Mouse (Mus musculus): ENCODE measurements around the gene Gnb1. TPM values are rescaled to one million over a fixed set of nuclear protein-coding genes. Genes with fewer than 3 reads are reported as not detected.
"Not testable (repeated sequence)": the region's sequence is repeated elsewhere in the genome, so short reads cannot be mapped to it uniquely, and the experiment has no call there.

The Gnb1 gene
- polyA plus RNA-seq, 1 experiment = 541 TPM

GRCm38 (mm10) chr4:155470263-155470953 is 20.8 kb upstream of the Gnb1 start:
- Histone ChIP-seq H3K9ac (ENCODE audit: low read depth, poor library complexity, severe bottlenecking) (no peak overlapping the region), H3K36me3 (ENCODE audit: control insufficient read depth, insufficient read depth, low read length, poor library complexity, severe bottlenecking) (no peaks in the 10 kb centered on the region), H3K4me1 (ENCODE audit: control insufficient read depth, insufficient read depth, low read length) (no peaks in the 10 kb centered on the region), H3K27me3 (ENCODE audit: control insufficient read depth, insufficient read depth, low read length, poor library complexity, severe bottlenecking) (no peaks in the 10 kb centered on the region), H3K9me3 (replicated peaks; ENCODE audit: control insufficient read depth, insufficient read depth, low read length, poor library complexity, severe bottlenecking) (no peaks in the 10 kb centered on the region), H3K4me3 (ENCODE audit: low read depth, low read length) (no peak overlapping the region), H3K27ac (ENCODE audit: insufficient read depth, low read length) (no peak overlapping the region)
- TF ChIP-seq EP300 (IDR thresholded peaks at IDR 0.05; ENCODE audit: insufficient read depth, low read depth, low read length) (no peak), POLR2A (IDR thresholded peaks at IDR 0.05; ENCODE audit: insufficient read depth, low read length) (no peak), CTCF (IDR thresholded peaks at IDR 0.05; ENCODE audit: low read depth, low read length) (no peak)

DNA sequence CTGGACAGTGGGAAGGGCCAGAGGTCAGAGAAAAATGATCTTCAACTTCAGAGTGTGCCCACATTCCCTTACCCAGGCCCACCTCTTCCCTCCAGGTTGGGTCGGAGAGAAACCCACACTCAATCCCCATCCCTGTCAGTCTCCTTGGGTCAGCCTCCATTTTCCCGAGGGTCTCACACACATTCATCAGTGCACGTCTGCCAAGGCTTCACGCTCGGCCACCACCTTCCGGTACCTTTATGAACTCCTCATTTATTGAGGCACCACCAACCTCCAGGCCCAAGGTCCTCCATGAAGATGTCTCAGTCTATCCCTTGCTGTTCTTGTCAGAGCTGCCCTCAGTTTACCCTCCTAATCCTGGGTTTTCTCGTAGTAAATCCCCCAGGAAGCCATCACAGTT is 20.2 kb upstream of the Gnb1 start:
- Histone ChIP-seq H3K9me3 (replicated peaks; ENCODE audit: control insufficient read depth, insufficient read depth, low read length, poor library complexity, severe bottlenecking) (no peaks in the 10 kb centered on the region), H3K27me3 (ENCODE audit: control insufficient read depth, insufficient read depth, low read length, poor library complexity, severe bottlenecking) (no peaks in the 10 kb centered on the region), H3K4me1 (ENCODE audit: control insufficient read depth, insufficient read depth, low read length) (no peaks in the 10 kb centered on the region), H3K4me3 (ENCODE audit: low read depth, low read length) (no peak overlapping the region), H3K36me3 (ENCODE audit: control insufficient read depth, insufficient read depth, low read length, poor library complexity, severe bottlenecking) (no peaks in the 10 kb centered on the region), H3K27ac (ENCODE audit: insufficient read depth, low read length) (no peak overlapping the region), H3K9ac (ENCODE audit: low read depth, poor library complexity, severe bottlenecking) (no peak overlapping the region)
- TF ChIP-seq POLR2A (IDR thresholded peaks at IDR 0.05; ENCODE audit: insufficient read depth, low read length) = no peak
- no peak for TF ChIP-seq EP300 (IDR thresholded peaks at IDR 0.05; ENCODE audit: insufficient read depth, low read depth, low read length)
- no peak for TF ChIP-seq CTCF (IDR thresholded peaks at IDR 0.05; ENCODE audit: low read depth, low read length)

GRCm38 (mm10) chr4:155471406-155471805 is 19.8 kb upstream of the Gnb1 start:
- TF ChIP-seq EP300 (IDR thresholded peaks at IDR 0.05; ENCODE audit: insufficient read depth, low read depth, low read length) (no peak), CTCF (IDR thresholded peaks at IDR 0.05; ENCODE audit: low read depth, low read length) (no peak), POLR2A (IDR thresholded peaks at IDR 0.05; ENCODE audit: insufficient read depth, low read length) (no peak)
- H3K27me3 ChIP-seq (ENCODE audit: control insufficient read depth, insufficient read depth, low read length, poor library complexity, severe bottlenecking) = no peaks in the 10 kb centered on the region
- no peaks in the 10 kb centered on the region for H3K9me3 ChIP-seq (replicated peaks; ENCODE audit: control insufficient read depth, insufficient read depth, low read length, poor library complexity, severe bottlenecking)
- H3K27ac ChIP-seq (ENCODE audit: insufficient read depth, low read length) = no peak overlapping the region
- no peak overlapping the region for H3K9ac ChIP-seq (ENCODE audit: low read depth, poor library complexity, severe bottlenecking)
- H3K4me3 ChIP-seq (ENCODE audit: low read depth, low read length) = no peak overlapping the region
- no peaks in the 10 kb centered on the region for H3K4me1 ChIP-seq (ENCODE audit: control insufficient read depth, insufficient read depth, low read length)
- no peaks in the 10 kb centered on the region for H3K36me3 ChIP-seq (ENCODE audit: control insufficient read depth, insufficient read depth, low read length, poor library complexity, severe bottlenecking)

GRCm38 (mm10) chr4:155472716-155473290 is 18.4 kb upstream of the Gnb1 start:
- Histone ChIP-seq H3K4me3 (ENCODE audit: low read depth, low read length) (no peak overlapping the region), H3K27ac (ENCODE audit: insufficient read depth, low read length) (no peak overlapping the region), H3K27me3 (ENCODE audit: control insufficient read depth, insufficient read depth, low read length, poor library complexity, severe bottlenecking) (no peaks in the 10 kb centered on the region), H3K9ac (ENCODE audit: low read depth, poor library complexity, severe bottlenecking) (no peak overlapping the region), H3K9me3 (replicated peaks; ENCODE audit: control insufficient read depth, insufficient read depth, low read length, poor library complexity, severe bottlenecking) (no peaks in the 10 kb centered on the region), H3K4me1 (ENCODE audit: control insufficient read depth, insufficient read depth, low read length) (no peaks in the 10 kb centered on the region), H3K36me3 (ENCODE audit: control insufficient read depth, insufficient read depth, low read length, poor library complexity, severe bottlenecking) (no peaks in the 10 kb centered on the region)
- TF ChIP-seq POLR2A (IDR thresholded peaks at IDR 0.05; ENCODE audit: insufficient read depth, low read length) (no peak), EP300 (IDR thresholded peaks at IDR 0.05; ENCODE audit: insufficient read depth, low read depth, low read length) (no peak), CTCF (IDR thresholded peaks at IDR 0.05; ENCODE audit: low read depth, low read length) (no peak)

DNA sequence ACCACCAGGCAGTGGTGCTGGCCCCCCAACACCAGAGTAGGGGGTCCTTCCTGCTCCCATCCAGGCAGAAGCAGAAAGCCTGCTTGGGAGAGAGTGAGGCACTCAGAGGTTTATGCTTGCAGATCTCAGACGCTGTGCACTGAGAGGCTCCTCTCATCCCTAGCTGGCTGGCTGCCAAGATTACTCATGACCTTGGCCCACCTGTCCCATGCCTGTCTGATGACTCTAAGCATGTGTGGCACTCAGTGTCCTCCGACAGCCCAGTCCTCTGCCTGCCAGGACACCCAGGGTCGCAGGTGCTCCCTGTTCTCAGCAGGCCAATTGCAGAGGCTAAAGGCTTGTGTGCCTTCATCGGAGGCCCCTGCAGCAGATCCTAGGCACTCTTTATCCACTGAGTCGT is 17.8 kb upstream of the Gnb1 start:
- H3K27me3 ChIP-seq (ENCODE audit: control insufficient read depth, insufficient read depth, low read length, poor library complexity, severe bottlenecking) = no peaks in the 10 kb centered on the region
- H3K9ac ChIP-seq (ENCODE audit: low read depth, poor library complexity, severe bottlenecking) = no peak overlapping the region
- H3K9me3 ChIP-seq (replicated peaks; ENCODE audit: control insufficient read depth, insufficient read depth, low read length, poor library complexity, severe bottlenecking) = no peaks in the 10 kb centered on the region
- H3K36me3 ChIP-seq (ENCODE audit: control insufficient read depth, insufficient read depth, low read length, poor library complexity, severe bottlenecking) = no peaks in the 10 kb centered on the region
- H3K4me3 ChIP-seq (ENCODE audit: low read depth, low read length) = no peak overlapping the region
- TF ChIP-seq CTCF (IDR thresholded peaks at IDR 0.05; ENCODE audit: low read depth, low read length) (no peak), EP300 (IDR thresholded peaks at IDR 0.05; ENCODE audit: insufficient read depth, low read depth, low read length) (no peak), POLR2A (IDR thresholded peaks at IDR 0.05; ENCODE audit: insufficient read depth, low read length) (no peak)
- H3K27ac ChIP-seq (ENCODE audit: insufficient read depth, low read length) = no peak overlapping the region
- no peaks in the 10 kb centered on the region for H3K4me1 ChIP-seq (ENCODE audit: control insufficient read depth, insufficient read depth, low read length)

DNA sequence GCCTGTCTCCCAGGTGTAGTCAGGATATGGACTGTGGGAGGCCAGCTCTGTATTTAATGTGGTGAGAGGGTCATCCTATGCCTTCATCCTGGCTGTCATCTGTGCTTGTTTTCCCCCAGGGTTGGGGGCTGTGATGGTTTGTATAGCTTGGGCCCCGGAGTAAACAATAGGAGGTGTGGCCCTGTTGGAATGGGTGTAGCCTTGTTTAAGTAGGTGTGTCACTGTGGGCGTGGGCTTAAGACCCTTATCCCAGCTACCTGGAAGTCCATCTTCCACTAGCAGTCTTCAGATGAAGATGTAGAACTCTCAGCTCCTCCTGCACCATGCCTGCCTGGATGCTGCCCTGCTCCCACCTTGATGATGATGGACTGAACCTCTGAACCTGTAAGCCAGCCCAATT is 17.4 kb upstream of the Gnb1 start:
- H3K27me3 ChIP-seq (ENCODE audit: control insufficient read depth, insufficient read depth, low read length, poor library complexity, severe bottlenecking); H3K36me3 ChIP-seq (ENCODE audit: control insufficient read depth, insufficient read depth, low read length, poor library complexity, severe bottlenecking); H3K9ac ChIP-seq (ENCODE audit: low read depth, poor library complexity, severe bottlenecking); H3K4me1 ChIP-seq (ENCODE audit: control insufficient read depth, insufficient read depth, low read length); H3K9me3 ChIP-seq (replicated peaks; ENCODE audit: control insufficient read depth, insufficient read depth, low read length, poor library complexity, severe bottlenecking); H3K4me3 ChIP-seq (ENCODE audit: low read depth, low read length); H3K27ac ChIP-seq (ENCODE audit: insufficient read depth, low read length): not testable (repeated sequence)
